Mouse (Mus musculus) thymus, adult 2 months (tissue): ENCODE data around the gene Oosp3.

Source experiments
- CTCF ChIP-seq: fragments of 200-500 bp; IDR thresholded peaks from 2 replicates; pipeline ENCODE4 v1.5.1; 2012; ENCODE audit warnings: mild to moderate bottlenecking, control low read depth, low read length, moderate library complexity, borderline replicate concordance; ENCODE audit not compliant: control insufficient read depth, poor library complexity, insufficient read depth; ENCODE audit errors: extremely low read depth
- POLR2A ChIP-seq: fragments of 200-500 bp; IDR thresholded peaks from 2 replicates; pipeline ENCODE4 v1.6.1; 2012; ENCODE audit warnings: mild to moderate bottlenecking, low read length, control low read depth, moderate library complexity; ENCODE audit not compliant: control insufficient read depth, poor library complexity, insufficient read depth; ENCODE audit errors: extremely low read depth

GRCm38 (mm10) chr19:11690839-11691238, 6.0 kb upstream of the Oosp3 start, which contains the start of gene Oosp1:
- TF ChIP-seq CTCF (no peak), POLR2A (no peak)
